Mouse (Mus musculus): ENCODE data around the gene Arpp19. TPM values are rescaled to one million over a fixed set of nuclear protein-coding genes. Genes with fewer than 3 reads are reported as not detected.
A peak's percentile ranks its signal among the peaks of the same experiment; 100 is the strongest.

Arpp19 gene
- total RNA-seq, 4 experiments from 2014 or later = 138 to 178 (median 156) TPM

GRCm38 (mm10) chr9:75035944-75036343, 1.5 kb upstream of the Arpp19 start:
- no peak for DNase-seq (ENCODE audit: low spot score in 2 of 2)

DNA sequence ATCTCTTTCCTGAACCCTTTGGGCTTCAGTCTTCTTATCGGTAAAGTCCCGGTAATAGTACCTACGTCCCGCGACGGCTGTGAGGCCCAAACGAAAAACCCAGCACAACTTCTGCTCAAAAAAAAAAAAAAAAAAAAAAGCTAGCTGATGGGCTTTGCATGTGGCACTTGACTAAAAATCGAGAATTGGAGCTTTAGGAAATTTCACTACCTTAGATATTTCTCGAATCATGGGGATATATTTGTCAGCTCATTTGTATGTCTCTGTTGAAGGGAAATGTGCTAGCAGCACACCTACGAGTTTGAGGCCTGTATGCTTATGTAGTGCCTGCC, 909 bp downstream of the Arpp19 start:
- DNase-seq (ENCODE audit: low spot score in 2 of 2) = no peak

- DNase-seq (ENCODE audit: low spot score in 2 of 2) = no peak
Observed at GRCm38 (mm10) chr9:75040566-75040965, 3.2 kb downstream of the Arpp19 start.

DNA sequence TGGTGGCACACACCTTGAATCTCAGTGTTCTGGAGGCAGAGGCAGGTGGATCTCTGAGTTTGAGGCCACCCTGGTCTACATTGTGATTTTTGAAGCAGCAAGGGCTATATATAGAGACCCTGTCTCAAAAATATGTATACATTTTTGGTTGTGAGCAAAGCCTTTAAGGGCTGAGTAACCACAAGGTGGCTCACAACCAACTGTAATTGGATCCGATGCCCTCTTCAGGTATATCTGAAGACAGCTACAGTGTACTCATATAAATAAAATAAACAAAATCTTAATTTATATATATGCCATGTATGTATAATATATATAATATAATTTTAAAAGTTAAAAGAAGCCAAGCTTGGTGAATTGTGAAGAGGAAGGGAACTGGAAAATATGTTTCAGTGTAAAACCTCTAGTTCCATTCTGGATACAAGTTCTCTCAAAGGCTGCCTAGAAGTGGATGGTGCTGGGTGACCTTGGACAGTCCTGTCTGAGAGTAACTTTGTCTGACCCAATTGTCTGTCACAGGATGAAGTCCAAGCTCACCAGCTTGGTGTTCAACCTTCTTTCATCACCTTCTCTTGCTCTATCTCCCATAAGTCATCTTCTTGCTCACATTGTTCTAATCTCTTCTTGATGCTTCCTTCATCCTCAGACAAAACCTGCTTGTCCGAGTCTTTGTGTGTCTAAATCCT, 4.6 kb downstream of the Arpp19 start:
- no peak for DNase-seq (ENCODE audit: low spot score in 2 of 2)

- DNase-seq (ENCODE audit: low spot score in 2 of 2) = no peak
Observed at GRCm38 (mm10) chr9:75043191-75043590, 5.8 kb downstream of the Arpp19 start.

- DNase-seq (ENCODE audit: low spot score in 2 of 2) = no peak
Observed at GRCm38 (mm10) chr9:75047079-75047478, 9.7 kb downstream of the Arpp19 start.

DNA sequence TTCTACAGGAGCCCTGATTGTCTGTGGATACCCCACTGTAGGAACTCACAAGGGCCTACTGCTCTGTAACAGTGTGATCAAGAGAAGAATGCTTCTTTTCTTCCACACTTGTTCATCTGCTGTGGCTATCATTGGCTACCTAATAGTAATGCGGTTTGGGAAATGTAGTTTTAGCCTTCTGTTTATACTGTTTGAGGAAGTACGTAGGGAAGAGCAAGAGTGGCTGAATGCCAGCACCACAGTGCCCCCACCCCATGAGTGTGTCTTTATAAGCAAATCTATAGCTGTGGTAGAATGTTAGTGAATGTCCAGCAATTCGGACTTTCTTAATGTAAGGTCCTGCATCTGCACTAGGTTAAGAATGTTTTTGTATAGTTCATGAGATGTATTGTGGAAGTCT, 11.7 kb downstream of the Arpp19 start:
- no peak for DNase-seq (ENCODE audit: low spot score in 2 of 2)

- DNase-seq (ENCODE audit: low spot score in 2 of 2) = peak; percentile 66 to 80
Observed at GRCm38 (mm10) chr9:75050003-75050402, 12.6 kb downstream of the Arpp19 start.

DNA sequence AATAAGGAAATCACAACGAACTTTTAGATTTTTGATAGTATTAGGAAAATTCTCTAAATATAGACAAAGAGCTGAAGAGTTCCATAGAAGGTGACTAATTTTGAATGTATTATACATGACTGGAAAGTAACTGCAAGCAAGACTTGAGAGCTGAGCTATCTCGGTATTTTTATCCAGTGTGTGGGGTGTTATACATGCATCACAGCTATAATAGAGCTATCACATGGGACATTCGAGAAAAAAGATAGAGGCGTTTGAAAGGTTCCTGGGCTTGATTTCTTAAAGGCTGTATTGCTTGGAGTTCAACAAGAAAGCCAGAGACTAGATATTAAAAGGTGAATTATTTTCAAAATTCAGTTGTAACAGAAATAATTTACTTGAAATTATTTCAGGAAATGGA, 14.4 kb downstream of the Arpp19 start:
- no peak for DNase-seq (ENCODE audit: low spot score in 2 of 2)

DNA sequence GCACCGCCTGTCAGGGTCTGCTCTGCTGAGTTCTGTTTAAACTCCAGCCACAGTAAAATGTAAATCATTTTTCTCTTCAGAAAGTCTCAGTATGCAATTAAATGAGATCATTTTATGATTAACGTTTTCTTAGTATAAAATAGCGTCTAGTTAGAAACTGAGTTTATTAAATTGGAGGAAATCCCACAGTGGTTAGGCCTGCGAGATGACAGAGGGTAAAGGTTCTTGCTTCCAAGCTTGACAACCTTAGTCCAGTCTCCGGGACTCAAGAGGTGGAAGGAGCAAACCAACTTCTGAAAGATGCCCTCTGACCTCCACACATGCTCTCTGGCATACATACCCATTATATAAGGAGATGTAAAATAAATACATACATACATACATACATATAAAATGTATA, 17.6 kb downstream of the Arpp19 start:
- DNase-seq (ENCODE audit: low spot score in 2 of 2) = no peak

GRCm38 (mm10) chr9:75064678-75065331, 27.4 kb downstream of the Arpp19 start:
- DNase-seq (ENCODE audit: low spot score in 2 of 2) = no peak

- no peak for DNase-seq (ENCODE audit: low spot score in 2 of 2)
Observed at GRCm38 (mm10) chr9:75070457-75071028, 33.1 kb downstream of the Arpp19 start, which contains the start of gene Myo5a. Gene Myo5a (plus strand): TSS chr9:75071015.

GRCm38 (mm10) chr9:75071029-75071705, 33.8 kb downstream of the Arpp19 start:
- peak; percentile 54 to 68 for DNase-seq (ENCODE audit: low spot score in 2 of 2)

DNA sequence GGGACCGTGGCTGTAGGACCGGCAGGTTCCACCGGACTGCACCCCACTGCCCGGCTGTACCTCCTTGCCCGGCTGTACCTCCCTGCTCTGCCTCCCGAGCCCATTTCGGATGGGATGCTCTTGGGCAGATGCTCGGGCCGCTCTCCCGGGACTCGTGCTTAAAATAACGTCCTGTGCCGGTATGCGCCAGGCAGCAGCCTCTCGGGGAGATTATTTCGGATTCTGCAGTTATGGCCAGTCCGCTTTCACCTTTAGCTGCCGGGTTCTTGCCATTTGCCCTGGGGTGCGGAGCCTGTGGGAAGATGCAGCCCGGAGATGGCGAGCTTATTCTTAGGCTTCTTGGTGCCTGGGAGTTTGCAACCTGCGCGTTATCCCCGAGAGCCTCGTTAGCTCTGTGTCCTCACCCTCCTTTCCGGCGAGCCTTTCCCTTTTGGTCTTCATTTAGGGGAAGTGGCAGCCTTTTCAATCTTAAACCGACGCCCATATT, 34.3 kb downstream of the Arpp19 start:
- peak; percentile 25 to 30 for DNase-seq (ENCODE audit: low spot score in 2 of 2)

GRCm38 (mm10) chr9:75072361-75072760, 34.9 kb downstream of the Arpp19 start:
- DNase-seq (ENCODE audit: low spot score in 2 of 2) = no peak

- DNase-seq (ENCODE audit: low spot score in 2 of 2) = no peak
Observed at GRCm38 (mm10) chr9:75077191-75077590, 39.8 kb downstream of the Arpp19 start.

- no peak for DNase-seq (ENCODE audit: low spot score in 2 of 2)
Observed at GRCm38 (mm10) chr9:75085242-75085824, 47.9 kb downstream of the Arpp19 start.

DNA sequence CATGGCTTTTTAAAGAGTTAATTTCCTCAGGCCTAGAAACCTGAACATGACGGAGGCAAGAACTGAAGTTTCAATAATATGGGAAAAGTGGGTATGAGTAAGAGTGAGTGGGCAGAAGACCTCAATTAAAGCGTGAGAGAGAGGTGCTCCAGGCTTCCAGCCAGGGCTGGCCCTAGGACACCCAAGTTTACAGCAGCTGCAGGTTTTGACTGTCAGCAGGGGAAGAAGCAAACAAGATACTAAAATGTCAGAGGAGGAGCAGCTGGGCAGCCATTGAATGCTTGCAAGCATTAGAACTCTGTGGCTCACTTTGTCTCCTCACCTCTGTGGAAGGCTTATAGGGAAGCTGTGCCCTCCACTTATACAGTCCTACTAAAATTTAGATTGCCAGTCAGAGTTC, 50.4 kb downstream of the Arpp19 start:
- no peak for DNase-seq (ENCODE audit: low spot score in 2 of 2)

GRCm38 (mm10) chr9:75089285-75089684, 51.9 kb downstream of the Arpp19 start:
- no peak for DNase-seq (ENCODE audit: low spot score in 2 of 2)

DNA sequence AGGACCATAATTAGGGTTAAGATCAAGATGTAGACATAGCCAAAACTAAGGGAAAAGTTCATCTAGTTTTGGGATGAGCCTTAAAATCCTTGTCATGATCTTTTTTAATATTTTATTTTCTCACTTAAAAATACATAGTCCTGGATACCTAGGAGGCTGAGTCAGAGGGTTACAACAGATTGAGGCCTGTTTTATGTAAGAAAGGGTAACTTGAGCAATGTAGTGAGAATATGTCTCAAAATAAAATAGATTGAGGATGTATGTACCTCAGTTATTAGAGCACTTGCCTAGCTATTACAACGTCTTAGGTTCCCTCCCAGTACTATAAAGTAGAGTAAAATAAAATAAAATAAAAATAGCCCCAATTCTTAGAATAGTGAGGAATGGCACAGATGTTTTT, 54.7 kb downstream of the Arpp19 start:
- no peak for DNase-seq (ENCODE audit: low spot score in 2 of 2)

- no peak for DNase-seq (ENCODE audit: low spot score in 2 of 2)
Observed at GRCm38 (mm10) chr9:75094762-75095161, 57.3 kb downstream of the Arpp19 start.

- DNase-seq (ENCODE audit: low spot score in 2 of 2) = no peak
Observed at GRCm38 (mm10) chr9:75098937-75099336, 61.5 kb downstream of the Arpp19 start.
